Mouse (Mus musculus) myocyte (in vitro differentiated cells): ENCODE data around the gene Plekhg4.

Source experiments
- CEBPB ChIP-seq: IDR thresholded peaks from 2 replicates; pipeline ENCODE4 v1.6.1; 2011; ENCODE audit warnings: mild to moderate bottlenecking, moderate library complexity; ENCODE audit not compliant: poor library complexity, insufficient read depth, severe bottlenecking
- E2F4 ChIP-seq: IDR thresholded peaks from one replicate; pipeline ENCODE4 v1.6.1; 2011; ENCODE audit warnings: mild to moderate bottlenecking, control low read depth, moderate library complexity; ENCODE audit not compliant: insufficient read depth
- MYOD1 ChIP-seq, 3 experiments: IDR thresholded peaks; one replicate each; pipeline ENCODE4 v1.6.1; 2011; ENCODE audit warnings: control low read depth in 2 of 3, low read depth in 2 of 3, mild to moderate bottlenecking in 2 of 3, moderate library complexity in 1 of 3; ENCODE audit not compliant: insufficient read length in 2 of 3, control insufficient read depth in 1 of 3
- MYOG ChIP-seq, 3 experiments: IDR thresholded peaks; one replicate each; pipeline ENCODE4 v1.6.1; 2011; ENCODE audit warnings: control low read depth in 2 of 3, low read depth in 2 of 3, mild to moderate bottlenecking in 2 of 3; ENCODE audit not compliant: insufficient read length in 2 of 3, control insufficient read depth in 1 of 3, insufficient read depth in 1 of 3
- POLR2A ChIP-seq: IDR thresholded peaks from one replicate; pipeline ENCODE4 v1.6.1; 2011; ENCODE audit warnings: low read depth, mild to moderate bottlenecking, control low read depth, moderate library complexity; ENCODE audit not compliant: insufficient read length
- POLR2AphosphoS2 ChIP-seq: IDR thresholded peaks from one replicate; pipeline ENCODE4 v1.6.1; 2011; ENCODE audit warnings: low read depth, control low read depth; ENCODE audit not compliant: insufficient read length
- TCF12 ChIP-seq: IDR thresholded peaks from one replicate; pipeline ENCODE4 v1.6.1; 2011; ENCODE audit warnings: mild to moderate bottlenecking, control low read depth; ENCODE audit not compliant: poor library complexity, insufficient read depth, severe bottlenecking
- TCF3 ChIP-seq: IDR thresholded peaks from one replicate; pipeline ENCODE4 v1.6.1; 2011; ENCODE audit warnings: low read depth, control low read depth; ENCODE audit not compliant: insufficient read length

GRCm38 (mm10) chr8:105408331-105408730 is 35.3 kb downstream of the Plekhg4 start:
- no peak for TF ChIP-seq MYOD1 (IDR thresholded peaks at IDR 0.05; ENCODE audit: control insufficient read depth in 1 of 3, insufficient read length in 2 of 3, low read depth in 2 of 3)
- TF ChIP-seq CEBPB: no peak
- TF ChIP-seq POLR2A: no peak
- no peak for TF ChIP-seq TCF12
- TF ChIP-seq E2F4: no peak
- TF ChIP-seq TCF3: no peak
- no peak for TF ChIP-seq MYOG (IDR thresholded peaks at IDR 0.05; ENCODE audit: control insufficient read depth in 1 of 3, insufficient read depth in 1 of 3, insufficient read length in 2 of 3, low read depth in 2 of 3)
- no peak for TF ChIP-seq POLR2AphosphoS2
